ENCODE assay signal across 8 mouse cellular contexts in genomic region chr19:5849843-5850527, GRCm38 (mm10). TPM values are rescaled to one million over a fixed set of nuclear protein-coding genes. Genes with fewer than 3 reads are reported as not detected.
DNase-seq lines count a peak whose midpoint lies in the region; ATAC-seq and TF ChIP-seq lines count a peak whose summit lies in the region.

No protein-coding gene starts in this region.

- H3K9ac ChIP-seq in heart, embryonic 13.5 days, result peak overlapping the region; percentile 86
- peak overlapping the region; percentile 83 for H3K9ac ChIP-seq in liver, embryonic 12.5 days

- H3K4me1 ChIP-seq in heart, embryonic 13.5 days, result peaks cover 75% of the 10 kb centered on the region
- peaks cover 70% of the 10 kb centered on the region for H3K4me1 ChIP-seq in liver, embryonic 12.5 days

- DNase-seq in CD4-positive helper T cell, adult 2 months (ENCODE audit: low read depth, low spot score), result peak; percentile 91
- peak; percentile 89 for DNase-seq in brain, embryonic 14.5 days (ENCODE audit: low read depth)
- peak; percentile 98 for DNase-seq in kidney, postnatal 10 days
- DNase-seq in naive thymus-derived CD4-positive, alpha-beta T cell, adult 2 months (ENCODE audit: low read depth), result peak; percentile 95
- peak; percentile 95 for DNase-seq in splenic B cell, adult 2 months (ENCODE audit: low read depth, low spot score)

- H3K27me3 ChIP-seq in heart, embryonic 13.5 days (replicated peaks), result no peaks in the 10 kb centered on the region
- H3K27me3 ChIP-seq in liver, embryonic 12.5 days (replicated peaks), result no peaks in the 10 kb centered on the region
- H3K27me3 ChIP-seq in splenic B cell, adult 2 months (ENCODE audit: control insufficient read depth, insufficient read depth, low read length, poor library complexity, severe bottlenecking), result no peaks in the 10 kb centered on the region

- peaks cover 38% of the 10 kb centered on the region for H3K36me3 ChIP-seq in heart, embryonic 13.5 days
- H3K36me3 ChIP-seq in liver, embryonic 12.5 days, result peaks cover 30% of the 10 kb centered on the region
- H3K36me3 ChIP-seq in splenic B cell, adult 2 months (ENCODE audit: control insufficient read depth, insufficient read depth, low read length, poor library complexity, severe bottlenecking), result peaks cover 9% of the 10 kb centered on the region

- H3K9me3 ChIP-seq in heart, embryonic 13.5 days, result no peaks in the 10 kb centered on the region
- H3K9me3 ChIP-seq in liver, embryonic 12.5 days (replicated peaks), result no peaks in the 10 kb centered on the region

- ATAC-seq in erythroid progenitor cell, adult 5-6 weeks (replicated peaks; ENCODE audit: low FRiP score, poor library complexity, severe bottlenecking), result peak; percentile 53
- ATAC-seq in heart, embryonic 13.5 days (ENCODE audit: extremely low read depth, insufficient number of reproducible peaks, low FRiP score, low TSS enrichment), result 0 out of 2 replicates have a peak, but pooled peaks have one; percentile 19
- peak; percentile 48 for ATAC-seq in liver, embryonic 12.5 days

- 26% methylated on average over 11 of the region's 11 CpGs for WGBS in heart, embryonic 13.5 days
- WGBS in liver, embryonic 12.5 days (ENCODE audit: insufficient replicate concordance), result 17% methylated on average over 11 of the region's 11 CpGs

- TF ChIP-seq POLR2A in brain, embryonic 14.5 days (IDR thresholded peaks at IDR 0.05; ENCODE audit: borderline replicate concordance, extremely low read depth, insufficient read depth, insufficient read length, poor library complexity, severe bottlenecking), result no peak

- H3K4me2 ChIP-seq in heart, embryonic 13.5 days, result peak overlapping the region; percentile 80
- peak overlapping the region; percentile 79 for H3K4me2 ChIP-seq in liver, embryonic 12.5 days

- H3K4me3 ChIP-seq in heart, embryonic 13.5 days, result peak overlapping the region; percentile 40
- H3K4me3 ChIP-seq in liver, embryonic 12.5 days, result peak overlapping the region; percentile 11

- peak; percentile 98 for TF ChIP-seq CTCF in brain, embryonic 14.5 days (IDR thresholded peaks at IDR 0.05; ENCODE audit: borderline replicate concordance, extremely low read depth, insufficient read depth, insufficient read length)

- H3K27ac ChIP-seq in heart, embryonic 13.5 days (replicated peaks), result peak overlapping the region; percentile 100
- peak overlapping the region; percentile 98 for H3K27ac ChIP-seq in liver, embryonic 12.5 days

RNA-seq across cellular contexts. Expression of gene Frmd8, which starts 25.1 kb away (rescaled TPM):
- 18.9 and 21.3 TPM in 2 replicates for polyA plus RNA-seq in brain, embryonic 14.5 days (2012; rRNA removed)
- total RNA-seq in erythroid progenitor cell, adult 5-6 weeks (2015; ENCODE audit: low replicate concordance), result 3.6 and 9.2 TPM in 2 replicates
- 4.2 and 6.0 TPM in 2 replicates for total RNA-seq in erythroid progenitor cell, adult 5-6 weeks (2017; ENCODE audit: low replicate concordance)
- 27.4 and 29.0 TPM in 2 replicates for polyA plus RNA-seq in heart, embryonic 13.5 days (2015; fragmentation: Nextera tagmentation; extraction: Ambion mirVana)
- 22.1 and 24.2 TPM in 2 replicates for polyA plus RNA-seq in liver, embryonic 12.5 days (2016; fragmentation: Nextera tagmentation; extraction: Ambion mirVana)

RNA-seq across cellular contexts. Expression of gene Slc25a45, which starts 27.6 kb away (rescaled TPM):
- polyA plus RNA-seq in brain, embryonic 14.5 days (2012; rRNA removed), result 2.6 and 3.5 TPM in 2 replicates
- total RNA-seq in erythroid progenitor cell, adult 5-6 weeks (2015; ENCODE audit: low replicate concordance), result 2.9 and 8.8 TPM in 2 replicates
- 7.2 and 7.8 TPM in 2 replicates for total RNA-seq in erythroid progenitor cell, adult 5-6 weeks (2017; ENCODE audit: low replicate concordance)
- 3.7 and 4.2 TPM in 2 replicates for polyA plus RNA-seq in heart, embryonic 13.5 days (2015; fragmentation: Nextera tagmentation; extraction: Ambion mirVana)
- polyA plus RNA-seq in liver, embryonic 12.5 days (2016; fragmentation: Nextera tagmentation; extraction: Ambion mirVana), result 7.5 and 7.7 TPM in 2 replicates

RNA-seq across cellular contexts. Expression of gene Tigd3, which starts 44.0 kb away (rescaled TPM):
- polyA plus RNA-seq in brain, embryonic 14.5 days (2012; rRNA removed), result 15.2 and 15.5 TPM in 2 replicates
- 3.8 and 4.7 TPM in 2 replicates for total RNA-seq in erythroid progenitor cell, adult 5-6 weeks (2015; ENCODE audit: low replicate concordance)
- total RNA-seq in erythroid progenitor cell, adult 5-6 weeks (2017; ENCODE audit: low replicate concordance), result 8.2 and 9.4 TPM in 2 replicates
- 1.9 and 2.0 TPM in 2 replicates for polyA plus RNA-seq in heart, embryonic 13.5 days (2015; fragmentation: Nextera tagmentation; extraction: Ambion mirVana)
- polyA plus RNA-seq in liver, embryonic 12.5 days (2016; fragmentation: Nextera tagmentation; extraction: Ambion mirVana), result 3.2 and 3.5 TPM in 2 replicates

Comparison
In these comparisons a context has a peak if more than half of its experiments do, and no peak if none do; other contexts are left out.
1. Peak in every context shown above with its lines: DNase-seq, ATAC-seq, H3K4me3 ChIP-seq and H3K27ac ChIP-seq.